Mouse (Mus musculus) liver, embryonic 14.5 days (tissue): ENCODE data around the gene Bcl7c. TPM values are rescaled to one million over a fixed set of nuclear protein-coding genes. Genes with fewer than 3 reads are reported as not detected.

Experiments
- ATAC-seq: fragments of 200-750 bp; cut with Nextera tagmentation; 2 replicates; pipeline ENCODE4 v1.8.0; 2017; ENCODE audit warnings: moderate number of reproducible peaks, mild to moderate bottlenecking, moderate library complexity; ENCODE audit not compliant: insufficient read depth
- DNase-seq, 3 experiments: peaks; one replicate each; pipeline ENCODE4 v3.0.0-alpha.2; 2012 to 2013; ENCODE audit warnings: low read depth in 3 of 3, low spot score in 3 of 3
- H3K27ac ChIP-seq: fragments of 300-500 bp; sonication (generic); 2 replicates; pipeline ENCODE4 v1.5.1; 2014; ENCODE audit warnings: moderate library complexity, mild to moderate bottlenecking, control low read depth, inconsistent platforms
- H3K27me3 ChIP-seq: fragments of 300-500 bp; sonication (generic); 2 replicates; pipeline ENCODE4 v1.6.1; 2014; ENCODE audit warnings: mild to moderate bottlenecking, low read length, moderate library complexity; ENCODE audit not compliant: control insufficient read depth, insufficient read depth
- H3K36me3 ChIP-seq: fragments of 300-500 bp; sonication (generic); replicated peaks from 2 replicates; pipeline ENCODE4 v1.6.1; 2014; ENCODE audit warnings: low read depth; ENCODE audit not compliant: control insufficient read depth, insufficient read depth
- H3K4me1 ChIP-seq, 2 experiments: fragments of 200-500 bp in 1 of 2; fragments of 300-500 bp in 1 of 2; sonication (generic) in 1 of 2; replicated peaks; 2 replicates each; pipeline ENCODE4 v1.6.1; 2012 to 2014; ENCODE audit warnings: antibody characterized with exemption in 1 of 2, inconsistent platforms in 1 of 2, low read length in 1 of 2; ENCODE audit not compliant: control insufficient read depth in 2 of 2, insufficient read depth in 2 of 2
- H3K4me2 ChIP-seq: fragments of 300-500 bp; sonication (generic); 2 replicates; pipeline ENCODE4 v1.6.1; 2014; ENCODE audit warnings: low read depth, mild to moderate bottlenecking, control low read depth, moderate library complexity
- H3K4me3 ChIP-seq, 2 experiments: fragments of 200-500 bp in 1 of 2; fragments of 300-500 bp in 1 of 2; sonication (generic) in 1 of 2; 2 replicates each; pipeline ENCODE4 v1.5.1; 2012 to 2014; ENCODE audit warnings: low read depth in 2 of 2, low read length in 2 of 2, mild to moderate bottlenecking in 2 of 2, control low read depth in 1 of 2, inconsistent platforms in 1 of 2, moderate library complexity in 1 of 2; ENCODE audit not compliant: insufficient read depth in 1 of 2
- H3K9ac ChIP-seq: fragments of 300-500 bp; sonication (generic); replicated peaks from 2 replicates; pipeline ENCODE4 v1.6.1; 2014; ENCODE audit warnings: mild to moderate bottlenecking, control low read depth, moderate library complexity
- H3K9me3 ChIP-seq: fragments of 300-500 bp; sonication (generic); 2 replicates; pipeline ENCODE4 v1.6.1; 2016; ENCODE audit warnings: low read length, mixed read lengths; ENCODE audit not compliant: control insufficient read depth
- CTCF ChIP-seq: IDR thresholded peaks from 2 replicates; pipeline ENCODE4 v1.5.1; 2016; ENCODE audit warnings: antibody characterized with exemption, low read depth, control low read depth
- EP300 ChIP-seq: IDR thresholded peaks from 2 replicates; pipeline ENCODE4 v1.6.1; 2016; ENCODE audit warnings: antibody characterized with exemption, low read depth
- WGBS: fragments of 180-500 bp; shearing (Covaris S2); extraction: QIAGEN DNeasy Blood & Tissue Kit; methylation state at CpG from one replicate; pipeline ENCODE4 v1.1.7; 2014; ENCODE audit not compliant: insufficient replicate concordance; 5-methylcytosine and 5-hydroxymethylcytosine counted together
- polyA plus RNA-seq, 2 experiments: library from polyadenylated mRNA; depleted of rRNA in 1 of 2; stranded (reverse) in 1 of 2; unstranded in 1 of 2; fragments of >200 nt; fragmentation: Nextera tagmentation in 1 of 2; extraction: Ambion mirVana in 1 of 2; gene quantifications; 2 replicates each; pipeline versions ENCODE4 v1.2.1 to v1.2.3; 2012 to 2014

Gene Bcl7c
- polyA plus RNA-seq, 2 experiments = 12.5 to 21.7 TPM

GRCm38 (mm10) chr7:127667171-127667570 lies 41.6 kb downstream of the Bcl7c start:
- 37% methylated on average over 8 of the region's 8 CpGs for WGBS
- Histone ChIP-seq H3K9ac (no peak overlapping the region), H3K36me3 (no peaks in the 10 kb centered on the region), H3K9me3 (no peaks in the 10 kb centered on the region), H3K4me3 (no peak overlapping the region), H3K4me1 (no peaks in the 10 kb centered on the region; a peak in 1 of 4 replicates), H3K27me3 (no peaks in the 10 kb centered on the region), H3K4me2 (no peak overlapping the region), H3K27ac (no peak overlapping the region)
- no peak for TF ChIP-seq EP300
- TF ChIP-seq CTCF = no peak
- DNase-seq (no peak), ATAC-seq (no peak)

GRCm38 (mm10) chr7:127666679-127667078 lies 42.1 kb downstream of the Bcl7c start:
- H3K9me3 ChIP-seq = no peaks in the 10 kb centered on the region
- H3K4me1 ChIP-seq = no peaks in the 10 kb centered on the region
- H3K4me2 ChIP-seq = no peak overlapping the region
- ATAC-seq (no peak), DNase-seq (no peak)
- no peak overlapping the region for H3K9ac ChIP-seq
- WGBS = 73% methylated on average over 13 of the region's 13 CpGs
- TF ChIP-seq CTCF (no peak), EP300 (no peak)
- no peaks in the 10 kb centered on the region for H3K27me3 ChIP-seq
- H3K27ac ChIP-seq = no peak overlapping the region
- H3K36me3 ChIP-seq = no peaks in the 10 kb centered on the region
- H3K4me3 ChIP-seq = no peak overlapping the region

GRCm38 (mm10) chr7:127666066-127666654 lies 42.6 kb downstream of the Bcl7c start:
- DNase-seq (no peak), ATAC-seq (no peak)
- Histone ChIP-seq H3K9me3 (no peaks in the 10 kb centered on the region), H3K4me1 (no peaks in the 10 kb centered on the region), H3K27me3 (no peaks in the 10 kb centered on the region), H3K27ac (no peak overlapping the region), H3K4me2 (no peak overlapping the region), H3K4me3 (no peak overlapping the region), H3K36me3 (no peaks in the 10 kb centered on the region), H3K9ac (no peak overlapping the region)
- 66% methylated on average over 6 of the region's 6 CpGs for WGBS
- TF ChIP-seq EP300 (no peak), CTCF (no peak)

- H3K27me3 ChIP-seq = no peaks in the 10 kb centered on the region
- DNase-seq = no peak
- 73% methylated on average over 6 of the region's 6 CpGs for WGBS
- no peak overlapping the region for H3K4me3 ChIP-seq
- no peak overlapping the region for H3K27ac ChIP-seq
- no peak overlapping the region for H3K9ac ChIP-seq
- no peaks in the 10 kb centered on the region for H3K36me3 ChIP-seq
- TF ChIP-seq CTCF (no peak), EP300 (no peak)
- no peaks in the 10 kb centered on the region for H3K9me3 ChIP-seq
- H3K4me2 ChIP-seq = no peak overlapping the region
- no peaks in the 10 kb centered on the region for H3K4me1 ChIP-seq
- no peak for ATAC-seq
Measured at GRCm38 (mm10) chr7:127662926-127663325, 45.8 kb downstream of the Bcl7c start.

GRCm38 (mm10) chr7:127661833-127662232 lies 46.9 kb downstream of the Bcl7c start:
- no peaks in the 10 kb centered on the region for H3K4me1 ChIP-seq
- no peaks in the 10 kb centered on the region for H3K9me3 ChIP-seq
- no peak for DNase-seq
- no peaks in the 10 kb centered on the region for H3K27me3 ChIP-seq
- H3K4me3 ChIP-seq = no peak overlapping the region
- no peak overlapping the region for H3K27ac ChIP-seq
- H3K36me3 ChIP-seq = no peaks in the 10 kb centered on the region
- 66% methylated on average over 6 of the region's 6 CpGs for WGBS
- H3K4me2 ChIP-seq = no peak overlapping the region
- ATAC-seq = no peak
- H3K9ac ChIP-seq = no peak overlapping the region
- no peak for TF ChIP-seq CTCF
